Mouse (Mus musculus): ENCODE results near the gene Rpsa. TPM values are rescaled to one million over a fixed set of nuclear protein-coding genes. Genes with fewer than 3 reads are reported as not detected.
A peak's percentile ranks its signal among the peaks of the same experiment; 100 is the strongest.

Gene Rpsa
- total RNA-seq, 2 experiments from 2014 or later: 475 to 558 TPM

DNA sequence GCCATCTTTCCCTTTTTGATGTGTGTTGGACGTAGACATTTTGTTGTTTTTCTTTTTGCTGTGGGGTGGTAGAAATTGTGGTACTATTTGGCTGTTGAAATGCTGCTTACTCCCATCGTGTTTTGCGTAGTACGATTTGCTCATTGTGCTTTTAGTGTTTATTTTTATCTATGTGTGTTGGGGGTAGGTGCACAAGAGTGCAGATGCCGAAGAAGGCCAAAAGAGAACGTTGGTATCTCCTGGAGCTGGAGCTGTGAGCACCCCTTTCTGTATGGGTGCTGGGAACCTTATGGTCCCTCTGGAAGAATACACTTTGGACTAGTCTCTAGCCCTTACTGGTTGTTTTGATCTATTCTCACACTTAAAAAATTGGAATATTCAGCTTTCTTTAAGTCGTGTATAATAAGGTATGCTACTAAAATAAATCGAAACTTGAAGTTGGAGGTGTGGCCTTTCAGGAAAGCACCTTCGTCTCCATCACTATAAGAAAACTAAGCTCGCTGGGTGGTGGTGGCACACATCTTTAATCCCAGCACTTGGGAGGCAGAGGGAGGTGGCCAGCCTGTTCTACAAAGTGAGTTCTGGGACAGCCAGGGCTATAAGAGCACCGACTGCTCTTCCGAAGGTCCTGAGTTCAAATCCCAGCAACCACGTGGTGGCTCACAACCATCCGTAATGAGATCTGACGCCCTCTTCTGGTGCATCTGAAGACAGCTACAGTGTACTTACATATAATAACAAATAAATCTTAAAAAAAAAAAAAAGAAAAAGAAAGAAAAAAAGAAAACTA is 16.1 kb upstream of the Rpsa start:
- intact Hi-C loops (cut with DNase I): no loop called here
- no peak for DNase-seq

DNA sequence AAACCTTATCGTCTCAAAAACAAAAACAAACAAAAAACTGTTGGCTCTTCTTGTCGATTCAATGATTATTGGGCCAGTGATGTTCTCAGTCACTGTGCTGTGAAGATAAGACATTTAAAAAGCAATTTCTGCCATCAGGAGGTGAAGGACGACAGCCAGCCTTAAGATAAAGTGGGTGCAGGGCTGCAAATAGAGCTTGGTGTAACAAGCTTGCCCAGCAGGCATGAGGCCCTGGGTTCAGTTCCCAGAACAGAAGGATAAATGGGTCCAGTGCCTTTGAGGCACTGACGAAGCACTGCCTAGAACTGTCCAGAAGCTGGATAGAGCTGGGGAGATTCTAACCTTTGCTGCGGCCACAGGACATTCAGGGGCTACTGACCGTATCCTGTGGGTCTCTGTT is 15.0 kb upstream of the Rpsa start:
- DNase-seq: no peak
- intact Hi-C loops (cut with DNase I): no loop called here

DNA sequence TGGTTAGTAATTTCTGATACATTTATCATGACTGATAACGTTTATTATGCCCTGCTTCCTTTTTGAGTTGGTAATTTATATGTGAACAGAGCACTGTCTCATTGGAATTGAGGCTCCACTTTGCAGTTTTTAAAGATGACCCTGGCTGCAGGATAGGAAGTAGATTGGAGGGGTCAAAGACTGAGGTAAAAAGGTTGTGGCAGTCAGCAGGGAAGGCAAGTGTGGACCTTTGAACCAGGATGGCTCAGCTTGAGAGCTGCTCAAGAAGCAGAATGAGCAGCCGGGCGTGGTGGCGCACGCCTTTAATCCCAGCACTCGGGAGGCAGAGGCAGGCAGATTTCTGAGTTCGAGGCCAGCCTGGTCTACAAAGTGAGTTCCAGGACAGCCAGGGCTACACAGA is 14.0 kb upstream of the Rpsa start:
- DNase-seq: no peak
- intact Hi-C loops (cut with DNase I): no loop called here

DNA sequence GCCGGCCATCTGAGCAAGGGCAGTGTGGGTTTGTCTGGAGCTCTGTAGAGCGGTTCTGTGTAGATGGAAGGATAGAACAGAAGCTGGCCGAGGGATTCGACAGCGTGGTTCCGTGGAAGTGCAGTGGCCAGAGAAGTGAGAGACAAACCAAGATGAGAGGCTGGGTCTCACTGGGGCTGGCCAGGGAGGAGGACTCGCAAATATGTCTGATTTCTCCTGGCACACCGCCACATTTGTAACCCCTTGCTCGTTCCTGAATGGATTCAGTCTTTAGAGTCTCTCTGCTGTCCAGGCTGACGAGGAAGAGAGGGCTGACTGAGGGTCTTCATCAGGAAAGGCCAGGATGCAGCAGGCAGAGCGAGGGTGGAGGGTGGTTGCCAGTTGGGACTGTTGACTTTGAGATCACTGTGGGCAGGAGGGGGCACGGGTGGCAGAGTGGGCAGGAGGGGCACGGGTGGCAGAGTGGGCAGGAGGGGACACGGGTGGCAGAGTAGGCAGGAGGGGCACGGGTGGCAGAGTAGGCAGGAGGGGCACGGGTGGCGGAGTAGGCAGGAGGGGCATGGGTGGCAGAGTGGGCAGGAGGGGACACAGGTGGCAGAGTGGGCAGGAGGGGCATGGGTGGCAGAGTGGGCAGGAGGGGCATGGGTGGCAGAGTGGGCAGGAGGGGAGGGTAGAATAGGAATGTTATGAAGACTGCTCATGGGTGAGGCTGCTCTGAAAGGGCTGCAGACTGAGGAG is 13.3 kb upstream of the Rpsa start:
- intact Hi-C loops (cut with DNase I): no loop called here
- DNase-seq: no peak

DNA sequence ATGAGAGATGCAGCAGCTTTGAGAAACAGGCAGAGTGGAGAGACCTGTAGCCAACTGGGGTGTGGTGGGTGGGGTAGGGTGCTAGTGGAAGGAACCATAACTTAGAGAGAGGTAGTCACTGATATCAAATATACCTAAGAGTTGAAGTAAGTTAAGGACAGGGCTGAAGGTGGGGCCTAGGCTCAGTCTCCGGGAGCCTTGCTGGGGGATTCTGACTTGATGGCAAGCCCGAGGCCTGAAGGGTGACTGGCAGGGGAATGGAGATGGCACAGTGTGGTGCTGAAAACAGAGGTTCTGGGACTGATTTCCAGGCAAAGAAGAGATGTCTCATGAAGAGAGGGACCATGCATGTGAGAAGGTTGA is 12.7 kb upstream of the Rpsa start:
- DNase-seq: no peak
- intact Hi-C loops (cut with DNase I): no loop called here

DNA sequence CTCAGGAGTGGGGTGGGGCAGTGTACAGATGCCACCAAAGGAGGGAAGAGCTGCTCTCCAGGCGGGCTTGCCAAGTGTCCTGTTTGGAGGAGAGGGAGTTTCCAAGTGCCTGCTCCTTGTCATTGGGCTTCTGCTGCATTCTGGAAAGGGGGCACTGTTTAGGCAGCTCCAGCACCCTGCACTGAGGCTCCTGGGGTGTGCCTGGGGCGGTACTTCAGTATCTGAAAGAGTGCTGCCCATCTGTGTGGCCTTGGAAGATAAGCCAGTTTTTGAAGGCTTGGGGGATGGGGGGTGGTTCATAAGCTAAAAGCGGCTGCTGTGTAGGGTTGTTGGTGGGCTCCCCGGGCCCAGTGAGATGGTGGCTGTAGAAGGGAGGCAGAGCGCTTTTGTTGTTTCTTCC is 11.9 kb upstream of the Rpsa start:
- intact Hi-C loops (cut with DNase I): no loop called here

DNA sequence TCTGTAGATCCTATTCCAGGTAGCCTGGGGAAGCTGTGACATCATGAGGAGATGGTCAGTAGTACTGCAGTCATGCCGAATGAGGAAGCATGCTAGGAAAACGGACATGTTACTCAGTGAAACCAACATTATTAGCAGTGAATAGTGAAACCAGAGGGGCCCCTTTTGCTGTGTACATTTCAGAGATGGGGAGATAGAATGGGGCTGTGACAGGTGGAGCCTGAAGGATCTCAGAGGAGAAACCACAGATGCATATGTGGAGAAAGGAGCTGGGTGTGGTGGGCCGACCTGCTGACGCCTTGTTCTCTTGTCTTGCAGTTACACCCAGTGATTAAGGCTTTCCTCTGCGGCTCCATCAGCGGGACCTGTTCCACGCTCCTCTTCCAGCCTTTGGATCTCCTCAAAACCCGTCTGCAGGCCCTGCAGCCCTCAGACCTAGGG is 11.3 kb upstream of the Rpsa start:
- no peak for DNase-seq
- intact Hi-C loops (cut with DNase I): no loop called here

More for the DNA sequence above, 11.9 kb upstream of the Rpsa start:
- no peak for DNase-seq

DNA sequence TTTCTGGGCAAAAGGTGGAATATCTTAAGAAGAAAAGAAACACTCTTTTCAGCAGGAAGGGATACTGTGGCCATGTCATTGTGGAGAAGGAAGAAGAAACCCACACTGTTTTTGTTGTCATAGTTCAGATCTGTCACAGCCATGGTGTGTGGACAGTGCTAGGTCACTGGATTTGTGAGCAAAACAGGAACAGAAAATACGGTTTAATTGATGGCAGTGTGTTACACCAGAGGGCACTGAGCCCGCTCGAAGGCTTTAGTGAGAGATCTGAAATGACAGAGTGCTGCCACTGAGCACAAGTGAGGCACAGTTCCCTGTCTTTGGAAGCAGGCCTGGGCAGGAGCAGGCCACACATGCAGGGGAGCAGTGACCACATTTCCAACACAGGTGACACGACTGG is 9.3 kb upstream of the Rpsa start:
- intact Hi-C loops (cut with DNase I): no loop called here
- DNase-seq: no peak

DNA sequence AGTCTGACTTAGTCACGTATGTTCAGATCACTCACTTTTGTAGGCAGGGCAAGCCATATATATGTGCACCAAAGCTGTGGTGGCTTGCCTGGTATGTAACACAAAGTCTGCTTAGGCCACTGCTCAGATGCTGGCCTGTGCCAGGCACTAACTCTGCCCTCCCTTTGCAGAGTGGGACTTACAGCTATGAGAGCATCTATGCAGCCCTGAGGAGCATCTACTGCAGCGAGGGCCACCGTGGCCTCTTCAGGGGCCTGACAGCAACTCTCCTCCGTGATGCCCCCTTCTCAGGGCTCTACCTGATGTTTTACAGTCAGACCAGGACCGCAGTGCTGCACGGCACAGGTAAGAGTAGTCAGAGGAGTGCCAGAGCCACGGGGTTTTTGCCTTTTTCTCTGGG is 7.0 kb upstream of the Rpsa start:
- DNase-seq: no peak
- intact Hi-C loops (cut with DNase I): no loop called here

DNA sequence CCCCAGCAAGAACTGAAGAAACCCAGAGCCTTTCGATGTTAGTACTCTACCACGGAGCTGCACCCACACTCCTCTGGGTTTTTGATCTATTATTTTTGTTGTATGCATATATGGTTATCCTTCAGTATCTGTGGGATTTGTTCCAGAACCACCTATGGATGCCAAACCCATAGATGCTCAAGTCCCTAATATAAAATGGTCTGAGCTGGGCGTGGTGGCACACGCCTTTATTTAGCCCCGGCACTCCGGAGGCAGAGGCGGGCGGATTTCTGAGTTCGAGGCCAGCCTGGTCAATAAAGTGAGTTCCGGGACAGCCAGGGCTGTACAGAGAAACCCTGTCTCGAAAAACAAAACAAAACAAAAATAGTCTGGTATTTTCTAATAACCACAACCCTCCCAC is 621 bp upstream of the Rpsa start:
- intact Hi-C loops (cut with DNase I): loop anchor here (5.0 kb wide), 1 partner anchor 365 kb away; the partner anchor contains the start of gene Eif1b
- DNase-seq: no peak

DNA sequence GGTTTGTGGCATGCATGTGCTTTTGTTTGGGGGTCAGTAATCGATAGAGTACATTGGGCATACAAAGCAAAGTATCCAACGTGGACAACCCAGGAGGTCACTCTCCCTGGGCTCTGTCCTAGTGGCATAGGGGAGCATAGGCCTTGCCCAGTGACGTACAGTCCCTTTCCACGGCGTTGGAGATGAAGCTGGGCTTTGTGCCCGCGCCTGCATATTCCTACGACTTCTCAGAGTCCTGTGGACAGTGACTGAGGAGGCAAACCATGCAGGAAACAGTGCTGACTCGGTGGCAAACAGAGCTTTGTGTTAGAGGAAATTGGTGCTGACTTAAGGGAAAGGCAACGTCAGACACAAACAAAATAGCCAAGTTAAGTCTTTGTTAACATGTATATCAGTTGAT is 1.8 kb downstream of the Rpsa start:
- intact Hi-C loops (cut with DNase I): loop anchor here (5.0 kb wide), 1 partner anchor 363 kb away; the partner anchor contains the start of gene Eif1b
- no peak for DNase-seq

DNA sequence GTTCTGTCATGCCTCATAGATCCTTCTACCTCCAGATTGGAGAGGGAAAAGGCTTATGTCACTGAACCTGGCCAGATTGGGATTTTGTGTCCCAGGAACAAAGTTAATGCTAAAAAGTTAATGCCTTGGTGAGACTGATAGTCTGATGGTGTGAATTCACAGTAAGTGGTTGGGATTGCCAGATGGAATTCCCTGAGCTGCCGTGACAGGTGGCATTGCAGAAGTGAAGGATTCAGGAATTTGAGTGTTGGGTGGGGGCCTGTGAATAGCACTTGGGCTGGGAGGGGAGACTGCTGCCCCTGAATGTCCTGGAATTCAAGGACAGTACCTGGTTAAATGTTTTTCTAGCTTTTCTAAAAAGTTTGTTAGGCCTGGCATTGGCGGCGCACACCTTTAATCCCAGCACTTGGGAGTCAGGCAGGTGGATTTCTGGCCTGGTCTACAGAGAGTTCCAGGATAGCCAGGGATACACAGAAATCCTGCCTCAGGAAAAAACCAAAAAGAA is 4.3 kb downstream of the Rpsa start:
- DNase-seq: no peak
- intact Hi-C loops (cut with DNase I): no loop called here

DNA sequence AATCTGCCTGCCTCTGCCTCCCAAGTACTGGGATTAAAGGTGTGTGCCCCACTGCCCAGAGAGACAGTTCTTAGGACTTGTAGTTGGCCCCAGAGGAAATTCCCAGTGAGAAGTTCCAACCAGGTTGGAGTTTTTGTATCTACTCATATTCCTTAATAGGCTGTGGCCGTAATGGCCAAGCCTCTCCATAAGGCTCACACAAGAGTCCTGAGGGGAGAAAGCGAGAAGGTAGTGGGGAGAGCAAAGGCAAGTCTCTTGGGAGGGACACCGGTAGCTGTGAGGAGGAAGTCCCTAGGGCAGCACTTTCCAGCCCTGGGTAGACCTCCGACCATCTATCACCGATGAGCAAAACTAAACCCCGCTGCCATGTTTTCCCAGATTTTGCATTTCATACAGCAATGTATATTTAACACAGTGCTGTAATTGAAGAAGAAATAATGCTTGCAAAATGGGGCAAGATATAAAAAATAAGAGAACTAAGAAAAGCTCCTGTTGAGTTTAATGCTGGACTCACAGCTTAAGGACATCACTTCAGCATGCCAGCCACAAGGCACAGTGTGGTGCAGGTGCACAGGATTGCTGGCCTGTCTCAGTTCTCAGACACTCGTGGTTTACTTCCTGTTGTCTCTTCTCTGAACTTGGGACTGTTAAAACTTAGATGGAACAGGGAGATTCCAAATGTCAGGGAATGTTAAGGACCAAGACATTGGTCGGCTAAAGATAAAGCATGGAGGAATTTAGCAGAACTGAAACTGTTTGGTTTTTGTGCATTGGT is 5.7 kb downstream of the Rpsa start:
- DNase-seq: no peak
- intact Hi-C loops (cut with DNase I): no loop called here

DNA sequence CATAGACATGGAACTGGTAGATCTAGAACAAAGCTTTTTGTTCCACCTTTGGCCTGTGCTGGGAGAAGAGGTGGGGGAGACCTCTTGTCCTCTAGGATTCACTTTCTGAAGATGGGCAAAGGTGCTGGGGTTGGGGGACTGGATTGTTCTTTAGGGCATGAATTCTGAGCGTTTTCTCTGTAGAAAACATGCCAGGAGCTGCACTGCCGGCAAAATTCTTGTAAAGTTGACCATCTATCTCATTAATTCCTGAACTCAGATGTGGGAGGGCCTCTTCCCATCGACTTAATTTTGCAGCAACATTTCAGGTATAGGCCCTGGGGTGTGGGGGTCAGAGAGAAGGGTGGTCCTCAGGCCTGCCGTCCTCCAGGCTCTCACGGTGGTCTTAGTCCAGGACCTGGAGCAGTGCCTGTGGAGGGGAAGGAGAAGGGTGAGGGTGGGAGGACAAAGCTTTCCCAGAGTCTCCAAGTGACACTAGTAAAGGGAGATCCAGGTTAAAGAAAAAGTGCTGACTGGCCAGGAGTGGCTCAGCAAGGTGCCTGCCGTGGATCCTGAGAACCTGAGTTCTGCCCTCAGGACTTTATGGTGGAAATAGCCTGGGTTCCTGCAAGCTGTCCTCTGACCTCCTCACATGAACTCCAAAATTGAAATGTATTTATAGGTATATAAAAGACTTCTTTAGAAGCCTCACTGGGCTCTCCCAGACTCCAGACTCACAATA is 6.4 kb downstream of the Rpsa start:
- no peak for DNase-seq
- intact Hi-C loops (cut with DNase I): no loop called here

DNA sequence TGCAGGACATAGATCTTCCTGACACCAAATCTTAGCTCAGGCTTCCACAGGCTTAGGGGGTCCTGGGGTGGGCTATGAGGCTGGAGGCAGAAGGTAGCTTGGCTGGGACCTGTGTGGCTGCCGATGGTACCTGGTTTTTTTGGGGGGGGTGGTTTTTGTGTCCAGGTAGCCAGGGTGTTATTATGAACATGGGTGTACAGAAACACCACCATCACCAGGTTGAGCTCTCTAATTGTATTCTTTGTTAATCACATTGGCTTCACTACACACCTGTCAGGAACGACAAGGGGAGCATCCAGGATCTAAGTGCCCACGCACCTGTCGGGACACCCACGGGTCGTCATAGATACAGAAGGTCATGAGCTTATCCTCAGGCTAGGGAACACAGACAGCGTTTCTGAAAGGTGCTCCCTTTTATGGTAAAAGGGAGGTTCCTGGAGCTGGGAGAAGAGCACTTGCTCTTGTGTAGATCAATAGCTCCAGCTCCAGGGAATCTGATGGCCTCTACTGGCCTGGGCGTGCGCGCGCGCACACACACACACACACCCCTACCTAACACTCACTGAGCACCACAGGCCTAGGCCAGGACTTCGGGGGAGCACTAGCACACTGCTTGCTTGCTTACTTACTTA is 7.2 kb downstream of the Rpsa start:
- no peak for DNase-seq
- intact Hi-C loops (cut with DNase I): no loop called here

DNA sequence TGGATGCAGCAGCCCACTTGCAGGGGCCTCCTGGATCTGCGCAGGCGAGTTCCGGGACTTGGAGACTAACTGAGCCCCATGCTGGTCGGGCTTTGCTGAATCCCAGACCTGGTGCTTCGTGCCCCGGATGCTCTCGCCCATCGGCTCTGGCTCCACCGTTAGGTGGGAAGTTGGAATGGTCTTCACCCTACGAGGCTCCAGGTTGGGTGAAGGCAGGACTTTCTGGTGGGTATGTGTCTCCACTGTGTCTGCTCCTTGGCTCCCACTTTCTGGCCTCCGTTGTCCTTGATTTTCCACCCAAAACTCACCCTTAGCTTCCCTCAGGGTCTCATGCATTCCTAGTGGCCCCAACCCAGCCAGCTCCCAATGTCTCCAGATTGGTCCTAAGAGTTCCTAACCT is 8.0 kb downstream of the Rpsa start:
- DNase-seq: no peak
- intact Hi-C loops (cut with DNase I): no loop called here

DNA sequence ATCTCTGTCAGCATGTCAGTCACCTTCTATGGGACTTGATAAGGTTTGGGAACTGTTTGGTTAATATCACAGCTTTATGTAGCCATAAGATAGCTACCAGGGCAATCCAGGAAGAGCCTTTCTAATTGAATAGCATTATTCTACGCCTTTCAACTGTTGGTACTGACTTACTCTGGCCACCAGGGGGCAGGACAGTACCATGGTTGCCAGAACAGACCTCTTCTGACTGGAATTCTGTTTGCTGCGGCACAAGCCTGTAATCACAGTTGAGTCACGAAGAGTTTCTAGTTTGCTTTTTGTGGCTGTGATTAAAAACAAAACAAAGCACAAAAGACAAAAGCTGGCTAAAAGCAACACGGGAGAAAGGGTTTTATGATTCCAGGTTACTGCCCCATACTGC is 13.2 kb downstream of the Rpsa start:
- intact Hi-C loops (cut with DNase I): loop anchor here (1.0 to 5.0 kb wide), 3 partner anchors 31 to 288 kb away; no protein-coding TSS in a partner anchor
- DNase-seq: peak; percentile 82 to 89

DNA sequence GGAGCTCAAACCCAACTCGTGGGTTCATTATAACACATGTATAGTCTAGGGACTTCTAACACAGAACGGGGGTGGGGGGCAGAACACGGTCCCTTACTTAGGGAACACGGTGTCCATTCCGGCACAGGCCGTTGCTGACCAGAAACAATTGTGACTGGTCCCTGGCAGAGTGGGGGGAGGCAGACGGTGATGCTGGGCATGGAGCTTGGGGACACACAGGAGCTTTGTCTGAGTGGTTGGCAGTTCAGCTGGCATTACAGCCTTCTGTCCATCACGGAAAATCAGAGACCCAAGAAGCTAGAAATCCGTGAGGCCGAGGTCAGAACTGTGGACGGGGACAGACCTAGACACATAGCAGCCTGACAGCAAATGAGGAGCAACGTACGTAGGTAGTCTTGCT is 17.0 kb downstream of the Rpsa start:
- intact Hi-C loops (cut with DNase I): loop anchor here (5.0 kb wide), 1 partner anchor 233 kb away; no protein-coding TSS in a partner anchor
- DNase-seq: no peak

DNA sequence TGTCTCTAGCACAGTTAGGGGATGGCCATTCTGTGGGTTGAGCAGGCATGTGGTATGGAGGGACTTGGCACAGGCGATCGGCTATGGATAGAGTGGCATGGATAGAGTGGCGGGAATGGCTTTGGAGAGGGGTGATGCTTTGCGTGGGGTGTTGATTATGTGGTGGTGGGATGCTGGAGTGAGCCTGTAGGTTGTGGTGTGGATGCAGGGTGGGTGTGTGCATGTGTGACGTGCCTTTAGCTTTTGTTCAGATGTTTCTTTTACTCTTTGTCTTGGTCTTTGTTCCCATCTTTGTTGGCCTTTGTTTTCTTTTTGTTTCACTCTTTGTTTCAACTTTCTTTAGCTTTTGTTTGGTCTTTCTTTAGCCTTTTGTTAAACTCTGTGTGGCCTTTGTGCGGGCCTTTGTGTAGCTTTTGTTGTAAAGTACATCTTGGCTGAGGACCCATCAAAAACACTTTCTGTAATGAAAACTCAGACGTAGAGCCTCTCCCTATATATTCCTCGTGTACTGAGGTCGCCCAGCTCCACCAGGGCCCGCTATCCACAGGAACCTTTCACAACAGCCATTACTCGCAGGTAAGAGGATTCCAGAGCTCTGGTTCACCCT is 21.8 kb downstream of the Rpsa start, which contains the start of gene Mobp:
Gene Mobp (plus strand): TSS at position 486 of the 607 bp plus-strand sequence.
- intact Hi-C loops (cut with DNase I): no loop called here
- DNase-seq: no peak

Measured in heart, postnatal 14 days (tissue).